Mouse (Mus musculus) ES-Bruce4 (cell line): ENCODE results near the gene Anxa8. TPM values are rescaled to one million over a fixed set of nuclear protein-coding genes. Genes with fewer than 3 reads are reported as not detected.

Source experiments
- H3K27ac ChIP-seq: 2 replicates; pipeline ENCODE4 v1.5.1; 2012; ENCODE audit warnings: low read length, inconsistent platforms; ENCODE audit not compliant: insufficient read depth
- H3K27me3 ChIP-seq: 2 replicates; pipeline ENCODE4 v1.6.1; 2012; ENCODE audit warnings: mild to moderate bottlenecking, low read length, inconsistent platforms; ENCODE audit not compliant: control insufficient read depth, poor library complexity, insufficient read depth, severe bottlenecking
- H3K36me3 ChIP-seq: 2 replicates; pipeline ENCODE4 v1.6.1; 2012; ENCODE audit warnings: inconsistent platforms, mild to moderate bottlenecking, low read length, moderate library complexity; ENCODE audit not compliant: control insufficient read depth, poor library complexity, insufficient read depth, severe bottlenecking
- H3K4me1 ChIP-seq: one replicate; pipeline ENCODE4 v1.8.1; 2011; ENCODE audit warnings: low read length; ENCODE audit not compliant: control insufficient read depth, insufficient read depth
- H3K4me3 ChIP-seq: 2 replicates; pipeline ENCODE4 v1.5.1; 2011; ENCODE audit warnings: low read depth, mild to moderate bottlenecking, low read length
- H3K9ac ChIP-seq: 2 replicates; pipeline ENCODE4 v1.6.1; 2012; ENCODE audit warnings: low read depth, mild to moderate bottlenecking, inconsistent platforms; ENCODE audit not compliant: poor library complexity, severe bottlenecking
- H3K9me3 ChIP-seq: replicated peaks from 2 replicates; pipeline ENCODE4 v1.6.1; 2012; ENCODE audit warnings: mild to moderate bottlenecking, low read length, inconsistent platforms; ENCODE audit not compliant: control insufficient read depth, poor library complexity, insufficient read depth, severe bottlenecking
- CTCF ChIP-seq: IDR thresholded peaks from one replicate; pipeline ENCODE4 v1.8.1; 2011; ENCODE audit warnings: low read depth, low read length
- EP300 ChIP-seq: IDR thresholded peaks from 2 replicates; pipeline ENCODE4 v1.6.1; 2011; ENCODE audit warnings: low read depth, low read length; ENCODE audit not compliant: insufficient read depth
- POLR2A ChIP-seq: IDR thresholded peaks from one replicate; pipeline ENCODE4 v1.8.1; 2011; ENCODE audit warnings: low read length; ENCODE audit not compliant: insufficient read depth
- polyA plus RNA-seq: library from polyadenylated mRNA; stranded (reverse); fragments of >200 nt; gene quantifications from 2 replicates; pipeline ENCODE4 v1.2.4, GENCODE M21; 2011; ENCODE audit warnings: low read depth; ENCODE audit not compliant: missing spikeins, insufficient read depth, insufficient read length

The Anxa8 gene
- polyA plus RNA-seq, 1 experiment, result 23.3 TPM

DNA sequence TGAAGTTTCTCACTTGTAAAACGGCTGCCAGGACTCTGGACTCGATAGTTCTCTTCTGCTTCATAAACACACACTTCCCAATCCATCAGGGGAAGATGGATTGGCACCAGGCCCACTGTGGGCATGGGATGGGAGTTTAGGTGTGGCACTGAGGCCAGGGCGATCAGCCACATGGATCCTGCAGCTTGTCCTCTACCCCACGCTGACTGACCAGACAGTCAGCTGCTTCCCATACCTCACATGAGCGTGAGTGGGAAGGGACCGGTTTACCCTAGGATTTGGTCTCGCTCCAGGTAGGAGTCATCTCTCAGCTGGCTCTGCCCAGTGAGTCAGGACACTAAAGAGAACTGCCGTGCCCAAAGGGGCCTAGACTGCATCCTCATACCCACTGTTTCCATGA, 4.0 kb downstream of the Anxa8 start:
- TF ChIP-seq CTCF (no peak), EP300 (no peak), POLR2A (no peak)
- no peaks in the 10 kb centered on the region for H3K9me3 ChIP-seq
- H3K4me3 ChIP-seq, result no peak overlapping the region
- no peaks in the 10 kb centered on the region for H3K27me3 ChIP-seq
- no peaks in the 10 kb centered on the region for H3K36me3 ChIP-seq
- H3K9ac ChIP-seq, result no peak overlapping the region
- H3K27ac ChIP-seq, result no peak overlapping the region
- peaks cover 5% of the 10 kb centered on the region for H3K4me1 ChIP-seq

DNA sequence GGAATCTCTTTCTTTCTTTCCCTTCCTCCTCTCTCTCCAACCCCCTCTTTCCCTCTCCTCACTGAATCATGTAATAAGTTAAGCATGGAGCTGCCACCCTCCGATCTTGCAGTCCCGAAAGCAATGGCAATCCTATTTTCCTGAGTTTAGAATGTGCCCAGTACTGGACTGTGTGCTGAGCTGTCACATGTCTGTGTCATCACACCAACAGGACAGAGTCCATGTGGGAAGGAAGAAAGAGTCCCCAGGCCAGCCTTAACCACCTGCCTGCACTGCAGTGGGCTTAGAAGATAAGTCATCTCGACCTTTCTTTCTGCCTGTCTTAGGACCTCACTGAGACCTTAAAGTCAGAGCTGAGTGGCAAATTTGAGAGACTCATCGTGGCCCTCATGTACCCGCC, 5.7 kb downstream of the Anxa8 start:
- Histone ChIP-seq H3K4me1 (no peaks in the 10 kb centered on the region), H3K9ac (no peak overlapping the region), H3K36me3 (no peaks in the 10 kb centered on the region), H3K9me3 (no peaks in the 10 kb centered on the region), H3K27me3 (no peaks in the 10 kb centered on the region), H3K4me3 (no peak overlapping the region), H3K27ac (no peak overlapping the region)
- no peak for TF ChIP-seq EP300
- no peak for TF ChIP-seq CTCF
- TF ChIP-seq POLR2A, result no peak

DNA sequence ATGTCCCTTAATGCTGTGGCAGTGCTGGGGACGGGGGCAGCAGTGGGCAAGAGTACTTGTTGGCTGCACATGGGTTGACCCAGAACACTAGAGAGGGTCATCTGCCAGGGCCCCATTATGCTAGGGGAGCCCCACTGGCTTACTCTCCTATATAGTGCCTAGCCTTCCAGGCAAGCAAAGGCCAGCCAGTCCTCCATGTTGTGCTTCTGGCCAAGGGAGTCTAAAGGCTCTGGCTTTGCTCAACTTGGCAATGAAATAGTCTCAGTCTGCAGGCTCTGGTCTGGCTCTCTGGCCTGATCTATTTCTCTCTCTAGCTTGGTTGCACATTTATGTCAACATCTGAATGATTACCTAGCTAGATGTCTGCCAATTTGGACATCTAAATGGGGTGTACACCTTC, 7.1 kb downstream of the Anxa8 start:
- no peaks in the 10 kb centered on the region for H3K36me3 ChIP-seq
- no peak overlapping the region for H3K4me3 ChIP-seq
- no peaks in the 10 kb centered on the region for H3K27me3 ChIP-seq
- TF ChIP-seq EP300 (no peak), POLR2A (no peak), CTCF (no peak)
- no peaks in the 10 kb centered on the region for H3K9me3 ChIP-seq
- H3K27ac ChIP-seq, result no peak overlapping the region
- H3K9ac ChIP-seq, result no peak overlapping the region
- no peaks in the 10 kb centered on the region for H3K4me1 ChIP-seq

DNA sequence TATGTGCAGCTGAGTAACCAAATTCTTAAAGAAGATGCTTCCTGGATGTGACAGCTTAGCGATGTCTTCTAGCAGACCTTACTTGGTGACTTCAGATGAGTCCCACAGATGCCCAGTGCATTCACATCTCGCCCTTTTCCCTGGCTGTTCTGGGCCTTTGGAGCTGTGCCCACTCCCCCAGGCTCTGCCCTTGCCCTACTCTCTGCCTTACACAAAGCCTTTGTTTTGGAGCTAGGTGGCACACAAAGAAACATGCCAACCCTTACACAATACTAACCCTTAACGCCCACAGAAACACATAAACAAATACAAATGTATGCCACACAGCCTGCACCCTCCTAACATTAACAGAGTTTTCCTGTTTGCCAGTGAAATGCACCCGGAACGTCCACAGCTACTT, 10.4 kb downstream of the Anxa8 start:
- Histone ChIP-seq H3K27ac (no peak overlapping the region), H3K4me3 (no peak overlapping the region), H3K4me1 (no peaks in the 10 kb centered on the region), H3K9ac (no peak overlapping the region), H3K9me3 (no peaks in the 10 kb centered on the region), H3K36me3 (no peaks in the 10 kb centered on the region), H3K27me3 (no peaks in the 10 kb centered on the region)
- TF ChIP-seq CTCF (no peak), EP300 (no peak), POLR2A (no peak)

DNA sequence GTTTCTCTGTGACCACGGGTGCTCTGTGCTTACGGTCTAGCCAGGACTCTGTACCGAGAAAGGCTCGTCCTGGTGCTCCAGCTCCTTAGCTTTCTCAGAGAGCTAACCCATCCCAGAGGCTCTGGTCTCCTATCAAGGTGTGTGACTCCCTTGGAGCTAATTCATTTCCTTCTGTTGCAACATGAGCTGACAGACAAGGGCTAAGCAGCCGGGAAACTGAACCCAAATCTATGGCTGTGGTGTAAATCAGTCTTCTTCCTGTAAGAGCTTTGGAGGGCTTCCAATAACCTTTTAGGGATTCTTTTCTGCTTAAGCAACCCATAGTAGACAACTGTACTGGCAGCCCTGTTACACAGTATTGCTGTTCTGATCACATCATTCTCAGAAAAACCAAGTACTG, 16.8 kb downstream of the Anxa8 start, which contains the start of gene A630023A22Rik:
Gene A630023A22Rik (minus strand): TSS at position 154 of the 400 bp plus-strand sequence.
- H3K4me3 ChIP-seq, result no peak within 1 kb of the TSS
- no peaks in the 10 kb centered on the region for H3K36me3 ChIP-seq
- H3K27me3 ChIP-seq, result no peaks in the 10 kb centered on the region
- H3K9ac ChIP-seq, result no peak within 1 kb of the TSS
- H3K4me1 ChIP-seq, result no peaks in the 10 kb centered on the region
- H3K9me3 ChIP-seq, result no peaks in the 10 kb centered on the region
- no peak within 1 kb of the TSS for H3K27ac ChIP-seq
- no peak for TF ChIP-seq CTCF
- TF ChIP-seq POLR2A, result no peak

DNA sequence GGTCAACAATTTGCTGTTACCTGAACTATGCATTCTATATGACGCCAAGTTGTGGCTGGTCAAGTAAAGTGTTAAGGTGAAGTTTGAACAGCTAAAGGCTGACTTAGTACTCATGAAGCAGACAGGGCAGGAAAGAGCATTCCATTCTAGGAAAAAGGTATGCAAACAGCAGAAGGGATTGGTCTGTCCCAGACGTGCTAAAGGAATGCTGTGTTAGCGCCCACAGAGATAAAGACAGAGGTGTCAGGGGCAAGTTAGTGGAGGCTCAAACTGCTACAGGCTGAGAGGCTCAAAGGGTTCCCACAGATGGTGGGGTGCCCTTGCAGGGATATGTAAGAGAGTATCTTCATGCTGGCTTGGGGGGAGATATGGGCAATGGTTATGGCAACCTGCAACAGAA, 18.1 kb downstream of the Anxa8 start:
- Histone ChIP-seq H3K9ac (no peak overlapping the region), H3K27ac (no peak overlapping the region), H3K4me3 (no peak overlapping the region), H3K27me3 (no peaks in the 10 kb centered on the region), H3K9me3 (no peaks in the 10 kb centered on the region), H3K36me3 (no peaks in the 10 kb centered on the region), H3K4me1 (no peaks in the 10 kb centered on the region)
- no peak for TF ChIP-seq EP300
- no peak for TF ChIP-seq CTCF
- no peak for TF ChIP-seq POLR2A
